Mouse (Mus musculus) kidney, embryonic 15.5 days (tissue): Measurements from ENCODE around the gene Boc. TPM values are rescaled to one million over a fixed set of nuclear protein-coding genes. Genes with fewer than 3 reads are reported as not detected.

Source experiments
- ATAC-seq: fragments of 200-750 bp; cut with Nextera tagmentation; replicated peaks from 2 replicates; pipeline ENCODE4 v1.8.0; 2017; ENCODE audit warnings: moderate TSS enrichment; ENCODE audit not compliant: low FRiP score
- H3K27ac ChIP-seq: fragments of 300-500 bp; sonication (generic); 2 replicates; pipeline ENCODE4 v1.5.1; 2015; ENCODE audit warnings: mild to moderate bottlenecking, inconsistent platforms
- H3K27me3 ChIP-seq: fragments of 300-500 bp; sonication (generic); 2 replicates; pipeline ENCODE4 v1.6.1; 2015; ENCODE audit warnings: inconsistent platforms
- H3K36me3 ChIP-seq: fragments of 300-500 bp; sonication (generic); 2 replicates; pipeline ENCODE4 v1.6.1; 2015; ENCODE audit warnings: inconsistent platforms
- H3K4me1 ChIP-seq: fragments of 300-500 bp; sonication (generic); 2 replicates; pipeline ENCODE4 v1.6.1; 2015; ENCODE audit warnings: inconsistent platforms
- H3K4me2 ChIP-seq: fragments of 300-500 bp; sonication (generic); 2 replicates; pipeline ENCODE4 v1.6.1; 2015; ENCODE audit warnings: moderate library complexity, mild to moderate bottlenecking, inconsistent platforms
- H3K4me3 ChIP-seq: fragments of 300-500 bp; sonication (generic); replicated peaks from 2 replicates; pipeline ENCODE4 v1.5.1; 2015; ENCODE audit warnings: mild to moderate bottlenecking, inconsistent platforms
- H3K9ac ChIP-seq: fragments of 300-500 bp; sonication (generic); 2 replicates; pipeline ENCODE4 v1.6.1; 2015; ENCODE audit warnings: mild to moderate bottlenecking, inconsistent platforms
- H3K9me3 ChIP-seq: fragments of 300-500 bp; sonication (generic); replicated peaks from 2 replicates; pipeline ENCODE4 v1.6.1; 2016; ENCODE audit warnings: inconsistent platforms
- WGBS: fragments of 180-500 bp; shearing (Covaris S2); methylation state at CpG from one replicate; pipeline ENCODE4 v1.1.7; 2015; ENCODE audit warnings: mixed read lengths; 5-methylcytosine and 5-hydroxymethylcytosine counted together
- polyA plus RNA-seq: library from polyadenylated mRNA; unstranded; fragments of >200 nt; fragmentation: Nextera tagmentation; extraction: Ambion mirVana; gene quantifications from 2 replicates; pipeline ENCODE4 v1.2.1, GENCODE M21; 2015

Gene Boc
- polyA plus RNA-seq, 1 experiment from 2014 or later, result 24.2 TPM

DNA sequence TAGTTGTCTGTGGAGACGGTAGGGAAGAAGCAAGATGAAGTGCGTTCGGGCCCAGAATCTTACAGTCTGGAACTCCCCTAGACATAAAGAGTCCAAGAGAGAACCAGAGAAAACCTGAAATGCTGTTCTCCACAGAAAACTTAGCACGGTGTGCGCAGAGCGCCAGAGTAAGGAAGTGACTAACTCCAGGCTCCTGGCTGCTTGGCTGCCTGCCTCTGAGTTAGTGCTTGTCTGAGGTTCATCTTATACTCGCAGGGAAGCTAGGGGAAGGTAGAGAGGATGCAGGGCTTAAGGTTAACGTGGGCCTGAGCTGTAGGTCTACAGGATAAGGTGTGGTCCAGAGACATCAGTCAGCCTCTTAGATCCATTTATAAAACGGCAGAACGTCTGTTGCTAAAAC lies 56.9 kb downstream of the Boc start:
- H3K4me2 ChIP-seq, result no peak overlapping the region
- no peak overlapping the region for H3K4me3 ChIP-seq
- no peak overlapping the region for H3K9ac ChIP-seq
- 91% methylated on average over 10 of the region's 10 CpGs for WGBS
- H3K27ac ChIP-seq, result no peak overlapping the region
- 0 out of 2 replicates have a peak, but pooled peaks cover 4% of the 10 kb centered on the region for H3K9me3 ChIP-seq
- H3K4me1 ChIP-seq, result peaks cover 9% of the 10 kb centered on the region; the same call in 1 of the 2 replicates
- no peaks in the 10 kb centered on the region for H3K27me3 ChIP-seq
- peaks cover 93% of the 10 kb centered on the region for H3K36me3 ChIP-seq
- ATAC-seq, result no peak

DNA sequence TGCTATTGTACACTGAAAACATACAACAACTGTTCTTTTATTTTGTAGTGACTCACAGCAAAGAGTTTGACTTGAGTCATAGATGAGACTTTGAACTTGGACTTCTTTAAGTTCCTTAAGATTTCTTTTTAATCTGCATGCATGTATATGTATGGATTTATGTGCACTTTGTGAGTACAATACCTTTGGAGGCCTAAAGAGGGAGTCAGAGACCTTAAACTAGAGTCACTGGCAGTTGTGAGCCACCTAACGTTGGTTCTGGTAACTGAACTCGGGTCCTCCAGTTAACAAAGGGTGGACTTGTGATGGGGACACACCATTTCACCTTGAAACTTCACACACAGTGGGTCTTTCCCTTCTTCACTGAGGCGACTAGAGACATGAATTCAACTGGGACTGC lies 60.2 kb downstream of the Boc start:
- Histone ChIP-seq H3K4me1 (peaks cover 33% of the 10 kb centered on the region), H3K4me2 (no peak overlapping the region), H3K27me3 (no peaks in the 10 kb centered on the region), H3K4me3 (no peak overlapping the region), H3K27ac (no peak overlapping the region), H3K36me3 (peaks cover 81% of the 10 kb centered on the region), H3K9ac (no peak overlapping the region), H3K9me3 (no peaks in the 10 kb centered on the region)
- ATAC-seq, result no peak
- WGBS, result 91% methylated on average over 3 of the region's 3 CpGs

DNA sequence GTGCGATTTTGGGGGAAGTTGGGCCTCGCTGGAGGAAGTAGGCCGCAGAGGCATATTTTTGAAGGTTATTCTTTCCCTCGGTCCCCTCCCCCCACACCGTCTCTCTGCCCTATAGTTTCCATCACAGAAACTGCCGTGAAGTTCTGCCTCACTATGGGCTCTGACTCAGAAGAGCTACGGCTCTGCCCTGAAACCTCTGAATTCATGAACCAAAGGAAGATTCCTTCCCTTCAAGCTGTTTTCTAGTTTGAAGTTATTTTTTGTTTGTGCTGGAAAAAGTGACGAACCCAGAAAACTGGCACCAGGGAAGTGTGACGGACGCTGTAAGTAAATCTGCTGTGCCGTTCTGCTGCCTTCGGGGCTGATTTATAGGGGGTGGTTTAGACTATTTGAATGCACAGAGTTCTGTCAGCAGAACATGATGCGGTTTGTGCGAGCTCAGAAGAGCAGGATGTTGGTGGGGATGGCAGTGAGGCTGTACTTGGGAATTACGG lies 61.7 kb downstream of the Boc start:
- Histone ChIP-seq H3K4me3 (no peak overlapping the region), H3K27ac (no peak overlapping the region), H3K9ac (no peak overlapping the region), H3K27me3 (no peaks in the 10 kb centered on the region), H3K36me3 (peaks cover 83% of the 10 kb centered on the region), H3K4me1 (peaks cover 37% of the 10 kb centered on the region), H3K4me2 (no peak overlapping the region), H3K9me3 (no peaks in the 10 kb centered on the region)
- ATAC-seq, result no peak
- WGBS, result 48% methylated on average over 15 of the region's 15 CpGs

DNA sequence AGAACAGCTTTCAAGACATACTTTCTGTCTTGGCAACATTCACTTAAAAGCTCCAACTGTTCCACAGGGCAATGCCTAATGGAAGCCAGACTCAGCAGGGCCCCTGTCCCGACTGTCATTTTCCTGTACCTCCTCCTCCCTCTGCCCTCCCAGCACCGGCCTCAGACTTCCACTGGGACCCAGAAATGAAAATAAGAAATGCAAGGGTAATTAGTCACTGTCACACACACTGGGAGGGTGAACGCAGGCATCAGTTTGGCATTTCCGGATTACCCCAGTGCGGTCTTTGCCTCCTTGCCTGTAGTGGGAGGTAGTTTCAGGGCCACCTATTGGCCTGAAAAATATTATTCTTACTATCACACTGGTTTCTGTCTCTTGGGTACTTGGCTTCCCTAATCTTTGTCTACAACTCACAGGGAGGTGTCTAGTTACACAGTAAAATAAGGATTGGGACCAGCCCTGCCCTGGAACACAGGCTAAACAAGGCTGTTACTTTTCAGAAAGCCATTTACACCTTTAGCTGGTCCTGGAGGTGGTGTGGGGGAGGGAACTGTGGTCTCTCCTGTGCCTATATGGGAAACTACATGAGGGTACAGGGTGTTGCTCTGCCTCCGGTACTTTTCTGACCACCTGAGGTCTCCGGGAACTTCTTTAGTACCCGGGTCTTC lies 64.1 kb downstream of the Boc start:
- Histone ChIP-seq H3K9me3 (no peaks in the 10 kb centered on the region), H3K27me3 (no peaks in the 10 kb centered on the region), H3K36me3 (peaks cover 83% of the 10 kb centered on the region), H3K9ac (no peak overlapping the region), H3K4me3 (no peak overlapping the region), H3K4me2 (no peak overlapping the region), H3K4me1 (peaks cover 37% of the 10 kb centered on the region), H3K27ac (peak overlapping the region; percentile 80)
- 26% methylated on average over 8 of the region's 8 CpGs for WGBS
- peak; percentile 80 for ATAC-seq

DNA sequence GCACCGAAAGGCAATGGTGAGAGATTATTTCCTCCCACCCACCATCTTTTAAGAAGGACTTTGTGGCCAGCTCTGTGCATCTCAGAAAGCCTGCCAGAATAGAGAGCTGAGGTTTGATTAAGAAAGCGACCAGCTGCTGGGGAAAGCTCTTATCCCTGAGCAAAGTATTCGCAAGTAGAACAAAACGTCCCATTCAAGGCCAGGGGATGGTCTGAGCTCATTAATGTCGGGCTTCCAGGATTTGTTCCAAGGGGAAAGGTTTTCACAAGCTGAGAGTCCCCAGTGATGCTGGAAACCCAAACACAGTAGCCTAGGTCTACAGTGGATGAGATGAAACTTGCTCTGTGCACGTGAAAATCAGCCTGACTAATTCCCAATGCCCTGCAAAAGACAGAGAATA lies 64.8 kb downstream of the Boc start:
- Histone ChIP-seq H3K9ac (no peak overlapping the region), H3K4me3 (no peak overlapping the region), H3K27me3 (no peaks in the 10 kb centered on the region), H3K4me1 (peaks cover 37% of the 10 kb centered on the region), H3K36me3 (peaks cover 83% of the 10 kb centered on the region), H3K9me3 (no peaks in the 10 kb centered on the region), H3K4me2 (no peak overlapping the region), H3K27ac (peak overlapping the region; percentile 80)
- ATAC-seq, result no peak
- WGBS, result 43% methylated on average over 6 of the region's 6 CpGs

DNA sequence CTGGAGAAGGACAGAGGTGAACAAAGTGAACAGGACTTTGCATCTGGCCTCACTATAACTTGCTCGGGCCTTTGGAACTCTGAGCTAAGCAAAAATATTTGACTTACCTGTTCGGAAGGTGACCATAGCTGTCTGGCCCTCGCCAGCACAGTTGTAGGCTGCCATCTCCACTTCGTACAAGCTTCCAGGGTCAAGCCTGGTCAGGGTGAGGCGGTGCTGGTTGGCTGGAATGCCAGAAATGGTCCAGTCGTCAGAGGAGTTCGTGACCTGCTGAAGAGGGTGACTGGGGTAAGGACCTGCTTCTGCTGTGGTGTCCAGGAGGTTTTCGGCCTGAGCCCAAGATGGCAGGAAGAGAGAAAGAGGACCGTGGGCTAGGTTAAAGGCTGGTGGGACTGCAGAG lies 66.0 kb downstream of the Boc start:
- 83% methylated on average over 9 of the region's 9 CpGs for WGBS
- H3K27me3 ChIP-seq, result no peaks in the 10 kb centered on the region
- H3K4me1 ChIP-seq, result peaks cover 34% of the 10 kb centered on the region
- no peak overlapping the region for H3K9ac ChIP-seq
- H3K36me3 ChIP-seq, result peaks cover 83% of the 10 kb centered on the region
- no peak overlapping the region for H3K27ac ChIP-seq
- ATAC-seq, result no peak
- H3K4me3 ChIP-seq, result no peak overlapping the region
- no peaks in the 10 kb centered on the region for H3K9me3 ChIP-seq
- no peak overlapping the region for H3K4me2 ChIP-seq

DNA sequence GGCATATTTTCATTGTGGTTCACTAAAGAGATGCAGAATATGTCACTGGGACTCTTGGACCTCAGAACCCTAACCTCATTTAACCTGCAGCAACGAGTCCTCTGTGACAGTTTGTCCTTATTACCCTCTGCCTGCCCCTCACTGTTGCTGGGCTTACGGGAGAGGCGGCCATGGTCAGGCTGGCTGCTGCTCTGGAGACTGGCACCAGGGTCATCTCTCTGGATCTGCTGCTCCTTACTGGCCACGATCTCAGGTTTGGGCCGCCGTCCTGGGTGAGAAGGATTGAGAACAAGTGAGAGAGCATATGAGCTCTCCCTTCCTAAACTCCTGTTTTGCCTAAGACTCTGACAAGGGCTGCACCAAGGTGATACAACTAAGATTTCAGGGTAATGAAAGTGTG lies 66.5 kb downstream of the Boc start:
- H3K27me3 ChIP-seq, result no peaks in the 10 kb centered on the region
- no peak overlapping the region for H3K27ac ChIP-seq
- no peaks in the 10 kb centered on the region for H3K9me3 ChIP-seq
- H3K4me1 ChIP-seq, result peaks cover 28% of the 10 kb centered on the region
- H3K9ac ChIP-seq, result no peak overlapping the region
- no peak overlapping the region for H3K4me2 ChIP-seq
- ATAC-seq, result no peak
- H3K36me3 ChIP-seq, result peaks cover 83% of the 10 kb centered on the region
- H3K4me3 ChIP-seq, result no peak overlapping the region
- WGBS, result 92% methylated on average over 6 of the region's 6 CpGs

DNA sequence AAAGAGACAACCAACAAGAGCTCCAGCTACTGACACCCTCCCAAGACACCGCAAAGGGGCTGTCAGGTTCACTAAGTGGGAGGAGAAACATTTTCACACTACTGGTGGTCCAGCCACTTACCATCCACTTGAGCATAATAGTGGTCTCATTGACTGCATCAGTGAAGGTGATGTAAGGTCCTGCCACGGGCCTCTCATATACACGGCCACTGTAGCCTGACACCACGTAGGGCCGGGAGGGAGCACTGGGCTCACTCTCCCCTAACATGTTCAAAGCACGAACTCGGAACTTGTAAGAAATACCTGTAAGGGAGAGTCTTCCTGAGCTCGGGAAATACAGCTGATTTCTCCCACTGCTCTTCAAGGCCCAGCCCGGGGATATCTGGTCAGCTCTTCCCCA lies 67.6 kb downstream of the Boc start:
- H3K9me3 ChIP-seq, result no peaks in the 10 kb centered on the region
- 79% methylated on average over 9 of the region's 9 CpGs for WGBS
- H3K4me2 ChIP-seq, result no peak overlapping the region
- peaks cover 84% of the 10 kb centered on the region for H3K36me3 ChIP-seq
- peaks cover 29% of the 10 kb centered on the region for H3K4me1 ChIP-seq
- ATAC-seq, result no peak
- H3K27ac ChIP-seq, result no peak overlapping the region
- H3K4me3 ChIP-seq, result no peak overlapping the region
- no peaks in the 10 kb centered on the region for H3K27me3 ChIP-seq
- H3K9ac ChIP-seq, result no peak overlapping the region

DNA sequence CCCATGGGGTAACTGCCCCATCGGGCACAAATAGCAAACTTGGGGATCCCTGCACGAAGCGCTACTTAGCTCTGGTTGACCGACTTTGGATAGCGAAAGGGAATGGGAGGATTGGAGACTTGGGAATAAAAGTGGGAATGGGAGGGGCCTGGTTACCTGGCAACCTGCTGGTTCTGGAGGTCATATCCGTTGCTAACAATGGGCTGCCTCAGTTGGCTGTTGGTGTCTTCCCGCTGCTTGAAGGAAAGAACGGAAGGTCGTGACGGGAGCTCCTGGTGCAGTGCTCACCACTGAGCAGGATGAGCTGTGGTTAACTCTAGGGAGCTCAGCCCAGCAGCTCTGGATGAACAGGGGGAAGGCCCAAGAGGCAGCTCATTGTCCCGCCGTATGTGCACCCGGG lies 71.5 kb downstream of the Boc start:
- peaks cover 75% of the 10 kb centered on the region for H3K36me3 ChIP-seq
- no peak for ATAC-seq
- no peak overlapping the region for H3K4me3 ChIP-seq
- no peak overlapping the region for H3K9ac ChIP-seq
- H3K27ac ChIP-seq, result no peak overlapping the region
- no peak overlapping the region for H3K4me2 ChIP-seq
- 89% methylated on average over 13 of the region's 13 CpGs for WGBS
- no peaks in the 10 kb centered on the region for H3K9me3 ChIP-seq
- no peaks in the 10 kb centered on the region for H3K27me3 ChIP-seq
- peaks cover 12% of the 10 kb centered on the region for H3K4me1 ChIP-seq

DNA sequence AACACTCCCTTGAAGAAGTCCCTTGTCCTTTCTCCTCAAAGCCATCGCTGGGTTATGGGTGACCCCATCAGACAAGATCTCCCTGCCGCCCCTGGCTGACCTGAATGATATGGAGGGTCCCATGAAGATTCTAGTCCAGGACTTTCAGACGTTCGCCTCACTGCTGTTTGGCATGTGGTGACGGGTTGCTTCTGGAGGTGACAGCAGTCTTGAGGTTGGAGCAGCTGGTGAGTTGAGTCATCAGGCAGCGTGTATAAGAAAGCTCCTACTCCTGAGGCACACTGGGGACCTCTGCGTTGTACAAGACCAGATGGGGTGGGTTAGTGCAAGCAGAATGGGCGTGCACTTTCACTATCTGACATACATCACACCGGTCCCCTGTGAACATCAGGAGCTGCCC lies 72.1 kb downstream of the Boc start:
- Histone ChIP-seq H3K4me1 (peaks cover 17% of the 10 kb centered on the region), H3K27ac (no peak overlapping the region), H3K27me3 (no peaks in the 10 kb centered on the region), H3K9ac (no peak overlapping the region), H3K4me2 (no peak overlapping the region), H3K4me3 (no peak overlapping the region), H3K36me3 (peaks cover 69% of the 10 kb centered on the region), H3K9me3 (no peaks in the 10 kb centered on the region)
- 89% methylated on average over 9 of the region's 9 CpGs for WGBS
- ATAC-seq, result no peak

DNA sequence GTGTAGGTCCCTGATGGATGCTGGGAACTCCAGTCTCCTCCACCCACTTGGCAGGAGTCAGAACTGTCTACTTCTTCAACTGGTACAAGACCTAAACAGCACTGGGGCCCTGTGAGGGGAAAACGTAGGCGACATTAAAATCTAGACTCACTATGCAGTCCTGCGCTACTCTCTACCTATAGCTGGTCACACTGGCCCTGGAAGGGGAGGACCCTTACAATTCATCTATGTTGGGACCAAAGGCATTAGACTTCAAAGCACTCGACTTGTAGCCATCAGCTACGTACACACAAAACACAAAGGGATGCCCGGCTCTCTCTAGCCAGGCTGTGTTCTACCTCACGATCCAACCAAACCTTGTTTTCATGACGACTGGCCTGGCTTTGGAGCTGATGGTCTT lies 73.0 kb downstream of the Boc start:
- WGBS, result 81% methylated on average over 8 of the region's 8 CpGs
- H3K27ac ChIP-seq, result no peak overlapping the region
- ATAC-seq, result no peak

DNA sequence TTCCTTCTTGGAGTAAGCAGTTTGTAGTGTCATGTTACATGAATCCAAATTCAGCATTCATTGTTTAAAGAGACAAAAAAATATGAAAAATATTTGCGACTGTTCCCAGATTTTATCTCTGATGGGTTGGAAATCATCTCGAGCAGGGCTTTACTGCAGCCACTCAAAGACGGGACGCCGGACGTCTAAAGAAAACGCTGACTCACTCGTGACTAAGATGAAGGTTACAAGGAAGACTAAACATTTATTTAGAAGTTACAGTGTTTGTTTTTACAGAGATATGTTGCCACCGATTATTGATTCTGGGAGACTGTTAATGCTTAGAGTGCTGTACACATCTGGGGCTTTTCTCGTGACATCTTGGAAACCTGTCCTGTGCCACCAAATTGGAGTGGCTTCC lies 73.9 kb downstream of the Boc start:
- no peak for ATAC-seq
- no peak overlapping the region for H3K4me3 ChIP-seq
- no peak overlapping the region for H3K9ac ChIP-seq
- 63% methylated on average over 10 of the region's 10 CpGs for WGBS
- H3K9me3 ChIP-seq, result no peaks in the 10 kb centered on the region
- no peaks in the 10 kb centered on the region for H3K27me3 ChIP-seq
- H3K36me3 ChIP-seq, result peaks cover 52% of the 10 kb centered on the region
- H3K27ac ChIP-seq, result peak overlapping the region; percentile 28; the same call in 1 of the 2 replicates
- H3K4me2 ChIP-seq, result no peak overlapping the region
- H3K4me1 ChIP-seq, result peaks cover 25% of the 10 kb centered on the region

More for the DNA sequence above, 73.0 kb downstream of the Boc start:
- Histone ChIP-seq H3K9me3 (no peaks in the 10 kb centered on the region), H3K9ac (no peak overlapping the region), H3K27me3 (no peaks in the 10 kb centered on the region), H3K36me3 (peaks cover 60% of the 10 kb centered on the region), H3K4me1 (peaks cover 24% of the 10 kb centered on the region), H3K4me3 (no peak overlapping the region), H3K4me2 (no peak overlapping the region)

DNA sequence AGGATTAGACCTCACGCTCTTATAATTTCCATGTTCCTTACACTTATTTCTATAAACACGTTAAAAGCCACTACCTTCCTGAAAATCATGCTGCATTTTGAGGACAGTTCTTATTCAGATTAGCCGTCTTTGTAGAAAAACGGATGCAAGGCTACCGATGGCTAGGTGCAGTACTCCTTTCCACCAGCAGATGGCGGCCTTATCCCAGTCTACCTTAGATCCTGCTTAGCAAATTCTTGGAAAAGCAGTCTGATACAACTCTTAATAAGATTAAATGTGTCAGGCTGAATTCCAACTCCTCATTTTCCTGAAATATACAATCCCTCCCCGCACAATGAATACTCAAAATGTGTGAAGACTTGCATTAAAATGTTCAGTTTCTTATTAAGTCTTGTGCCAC lies 74.6 kb downstream of the Boc start:
- WGBS, result 7% methylated on average over 7 of the region's 7 CpGs
- no peaks in the 10 kb centered on the region for H3K27me3 ChIP-seq
- H3K9ac ChIP-seq, result no peak overlapping the region
- no peak overlapping the region for H3K4me2 ChIP-seq
- ATAC-seq, result no peak
- peaks cover 44% of the 10 kb centered on the region for H3K36me3 ChIP-seq
- no peak overlapping the region for H3K4me3 ChIP-seq
- 0 out of 2 replicates have a peak overlapping the region, but pooled peaks have one; percentile 28 for H3K27ac ChIP-seq
- peaks cover 27% of the 10 kb centered on the region for H3K4me1 ChIP-seq
- no peaks in the 10 kb centered on the region for H3K9me3 ChIP-seq
